Mouse (Mus musculus) kidney, embryonic 15.5 days (tissue): ENCODE measurements around the gene C1ql3. TPM values are rescaled to one million over a fixed set of nuclear protein-coding genes. Genes with fewer than 3 reads are reported as not detected.

ENCODE experiments used
- ATAC-seq: fragments of 200-750 bp; cut with Nextera tagmentation; replicated peaks from 2 replicates; pipeline ENCODE4 v1.8.0; 2017; ENCODE audit warnings: moderate TSS enrichment; ENCODE audit not compliant: low FRiP score
- H3K27ac ChIP-seq: fragments of 300-500 bp; sonication (generic); 2 replicates; pipeline ENCODE4 v1.5.1; 2015; ENCODE audit warnings: mild to moderate bottlenecking, inconsistent platforms
- H3K27me3 ChIP-seq: fragments of 300-500 bp; sonication (generic); 2 replicates; pipeline ENCODE4 v1.6.1; 2015; ENCODE audit warnings: inconsistent platforms
- H3K36me3 ChIP-seq: fragments of 300-500 bp; sonication (generic); 2 replicates; pipeline ENCODE4 v1.6.1; 2015; ENCODE audit warnings: inconsistent platforms
- H3K4me1 ChIP-seq: fragments of 300-500 bp; sonication (generic); 2 replicates; pipeline ENCODE4 v1.6.1; 2015; ENCODE audit warnings: inconsistent platforms
- H3K4me2 ChIP-seq: fragments of 300-500 bp; sonication (generic); 2 replicates; pipeline ENCODE4 v1.6.1; 2015; ENCODE audit warnings: moderate library complexity, mild to moderate bottlenecking, inconsistent platforms
- H3K4me3 ChIP-seq: fragments of 300-500 bp; sonication (generic); replicated peaks from 2 replicates; pipeline ENCODE4 v1.5.1; 2015; ENCODE audit warnings: mild to moderate bottlenecking, inconsistent platforms
- H3K9ac ChIP-seq: fragments of 300-500 bp; sonication (generic); 2 replicates; pipeline ENCODE4 v1.6.1; 2015; ENCODE audit warnings: mild to moderate bottlenecking, inconsistent platforms
- H3K9me3 ChIP-seq: fragments of 300-500 bp; sonication (generic); replicated peaks from 2 replicates; pipeline ENCODE4 v1.6.1; 2016; ENCODE audit warnings: inconsistent platforms
- WGBS: fragments of 180-500 bp; shearing (Covaris S2); methylation state at CpG from one replicate; pipeline ENCODE4 v1.1.7; 2015; ENCODE audit warnings: mixed read lengths; 5-methylcytosine and 5-hydroxymethylcytosine counted together
- polyA plus RNA-seq: library from polyadenylated mRNA; unstranded; fragments of >200 nt; fragmentation: Nextera tagmentation; extraction: Ambion mirVana; gene quantifications from 2 replicates; pipeline ENCODE4 v1.2.1, GENCODE M21; 2015

C1ql3 gene
- 1.6 and 1.7 TPM in 2 replicates for polyA plus RNA-seq

GRCm38 (mm10) chr2:13011472-13011871 lies at the start of gene C1ql3:
Gene C1ql3, minus strand, starts transcription at chr2:13011806.
- peaks cover 55% of the 10 kb centered on the region for H3K27me3 ChIP-seq
- H3K9ac ChIP-seq = peak within 1 kb of the TSS; percentile 39
- H3K9me3 ChIP-seq = no peaks in the 10 kb centered on the region
- H3K4me2 ChIP-seq = peak within 1 kb of the TSS; percentile 99
- peak within 1 kb of the TSS; percentile 57 for H3K4me3 ChIP-seq
- no peaks in the 10 kb centered on the region for H3K36me3 ChIP-seq
- peaks cover 27% of the 10 kb centered on the region for H3K4me1 ChIP-seq
- under 1% methylated on average over 19 of the region's 19 CpGs for WGBS
- ATAC-seq = no peak
- no peak within 1 kb of the TSS for H3K27ac ChIP-seq

DNA sequence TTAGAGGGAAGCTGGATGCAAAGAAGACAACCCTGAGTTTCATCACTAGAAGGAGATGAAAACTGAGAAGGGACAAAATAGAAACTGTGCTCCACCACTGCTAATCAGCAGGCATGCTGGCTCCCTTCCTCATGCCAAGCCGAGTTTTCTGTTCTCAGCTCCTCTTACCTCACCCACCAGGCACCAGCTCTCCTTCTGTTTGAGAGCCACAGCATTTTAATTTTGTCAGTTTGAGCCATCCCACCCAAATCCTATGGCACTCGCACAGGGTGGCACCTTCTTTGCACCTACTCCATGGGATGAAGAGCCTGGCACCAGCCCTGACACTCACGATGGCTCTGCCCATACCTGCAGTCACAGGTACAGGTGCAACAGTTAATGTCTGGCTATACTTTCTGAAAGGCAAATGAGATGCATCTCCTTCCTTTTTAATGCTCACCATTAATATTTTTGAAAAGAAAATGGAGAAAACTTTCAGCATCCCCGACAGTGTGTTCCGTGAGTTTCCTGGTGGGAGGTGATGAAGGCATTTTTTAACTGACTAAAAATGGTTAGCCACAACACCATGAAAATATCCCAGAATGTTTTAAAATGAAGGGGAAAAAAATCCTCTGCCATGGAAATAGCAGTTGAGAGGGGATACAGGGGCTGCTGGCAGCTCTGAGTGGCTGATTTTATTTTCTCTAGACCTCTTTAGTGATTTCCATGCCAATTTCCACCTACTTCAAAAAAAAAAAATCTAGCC lies 49.0 kb upstream of the C1ql3 start:
- WGBS = 87% methylated on average over 5 of the region's 5 CpGs
- no peaks in the 10 kb centered on the region for H3K36me3 ChIP-seq
- no peak overlapping the region for H3K4me3 ChIP-seq
- H3K4me1 ChIP-seq = no peaks in the 10 kb centered on the region
- no peaks in the 10 kb centered on the region for H3K27me3 ChIP-seq
- H3K9ac ChIP-seq = no peak overlapping the region
- ATAC-seq = no peak
- no peak overlapping the region for H3K27ac ChIP-seq
- no peak overlapping the region for H3K4me2 ChIP-seq
- H3K9me3 ChIP-seq = no peaks in the 10 kb centered on the region

DNA sequence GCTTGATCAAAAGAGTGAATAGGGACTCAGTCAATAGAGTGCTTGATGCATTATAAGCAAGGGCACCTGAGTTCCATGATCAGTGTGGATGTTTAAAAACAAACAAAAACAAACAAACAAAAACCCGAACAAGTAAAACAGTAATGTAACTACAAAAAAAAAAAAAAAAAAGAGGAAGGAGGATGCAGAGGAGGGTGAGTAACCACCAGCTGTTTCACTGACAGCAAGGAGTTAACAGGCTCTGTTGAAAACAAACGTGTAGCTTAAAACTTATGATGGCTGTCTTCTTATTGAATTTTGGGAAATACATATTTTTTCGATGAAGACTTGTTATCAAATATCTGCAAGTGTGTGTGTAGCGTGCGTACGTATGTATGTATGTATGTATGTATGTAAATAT lies 37.0 kb upstream of the C1ql3 start:
- no peak overlapping the region for H3K4me3 ChIP-seq
- no peak overlapping the region for H3K9ac ChIP-seq
- H3K9me3 ChIP-seq = no peaks in the 10 kb centered on the region
- no peak overlapping the region for H3K4me2 ChIP-seq
- H3K36me3 ChIP-seq = no peaks in the 10 kb centered on the region
- no peaks in the 10 kb centered on the region for H3K4me1 ChIP-seq
- WGBS = 86% methylated on average over 6 of the region's 6 CpGs
- no peak overlapping the region for H3K27ac ChIP-seq
- ATAC-seq = no peak
- H3K27me3 ChIP-seq = no peaks in the 10 kb centered on the region

GRCm38 (mm10) chr2:13044555-13044954 lies 32.9 kb upstream of the C1ql3 start:
- Histone ChIP-seq H3K4me1 (no peaks in the 10 kb centered on the region), H3K27me3 (no peaks in the 10 kb centered on the region), H3K9me3 (no peaks in the 10 kb centered on the region), H3K4me3 (no peak overlapping the region), H3K36me3 (no peaks in the 10 kb centered on the region), H3K9ac (no peak overlapping the region), H3K4me2 (no peak overlapping the region), H3K27ac (no peak overlapping the region)
- 90% methylated on average over 4 of the region's 4 CpGs for WGBS
- ATAC-seq = no peak

GRCm38 (mm10) chr2:13039785-13040184 lies 28.2 kb upstream of the C1ql3 start:
- Histone ChIP-seq H3K4me1 (no peaks in the 10 kb centered on the region), H3K27ac (no peak overlapping the region), H3K27me3 (no peaks in the 10 kb centered on the region), H3K9me3 (no peaks in the 10 kb centered on the region), H3K9ac (no peak overlapping the region), H3K4me2 (no peak overlapping the region), H3K36me3 (no peaks in the 10 kb centered on the region), H3K4me3 (no peak overlapping the region)
- ATAC-seq = no peak
- 92% methylated on average over 4 of the region's 4 CpGs for WGBS

- H3K36me3 ChIP-seq = no peaks in the 10 kb centered on the region
- no peaks in the 10 kb centered on the region for H3K27me3 ChIP-seq
- no peak for ATAC-seq
- H3K9me3 ChIP-seq = no peaks in the 10 kb centered on the region
- no peaks in the 10 kb centered on the region for H3K4me1 ChIP-seq
- no peak overlapping the region for H3K9ac ChIP-seq
- H3K4me3 ChIP-seq = no peak overlapping the region
- 71% methylated on average over 3 of the region's 3 CpGs for WGBS
- no peak overlapping the region for H3K27ac ChIP-seq
- no peak overlapping the region for H3K4me2 ChIP-seq
These were observed 27.2 kb upstream of the C1ql3 start for GRCm38 (mm10) chr2:13038772-13039171.

DNA sequence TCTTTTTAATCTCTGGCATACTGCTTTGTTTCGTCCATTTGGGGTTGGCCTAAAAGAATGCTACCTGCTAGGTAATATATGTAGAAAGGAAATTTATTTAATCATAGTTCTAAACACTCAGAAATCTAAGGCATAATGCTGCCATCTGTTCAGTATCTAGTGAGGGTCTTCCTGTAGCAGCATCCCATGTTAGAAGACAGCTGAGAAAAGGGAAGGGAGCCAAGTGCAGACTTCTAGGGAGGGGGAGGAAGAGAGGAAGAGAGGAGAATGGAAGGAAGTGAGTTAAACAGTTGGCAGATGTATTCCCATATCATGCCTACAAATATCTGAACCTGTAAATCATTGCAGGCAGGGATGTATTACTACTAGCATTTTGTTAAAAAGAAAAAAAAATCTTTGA lies 7.3 kb upstream of the C1ql3 start:
- Histone ChIP-seq H3K27me3 (peaks cover 5% of the 10 kb centered on the region), H3K9ac (no peak overlapping the region), H3K4me1 (no peaks in the 10 kb centered on the region), H3K4me3 (no peak overlapping the region), H3K9me3 (no peaks in the 10 kb centered on the region), H3K36me3 (no peaks in the 10 kb centered on the region), H3K4me2 (no peak overlapping the region), H3K27ac (no peak overlapping the region)
- WGBS = 79% methylated on average over 1 of the region's 1 CpGs
- no peak for ATAC-seq

DNA sequence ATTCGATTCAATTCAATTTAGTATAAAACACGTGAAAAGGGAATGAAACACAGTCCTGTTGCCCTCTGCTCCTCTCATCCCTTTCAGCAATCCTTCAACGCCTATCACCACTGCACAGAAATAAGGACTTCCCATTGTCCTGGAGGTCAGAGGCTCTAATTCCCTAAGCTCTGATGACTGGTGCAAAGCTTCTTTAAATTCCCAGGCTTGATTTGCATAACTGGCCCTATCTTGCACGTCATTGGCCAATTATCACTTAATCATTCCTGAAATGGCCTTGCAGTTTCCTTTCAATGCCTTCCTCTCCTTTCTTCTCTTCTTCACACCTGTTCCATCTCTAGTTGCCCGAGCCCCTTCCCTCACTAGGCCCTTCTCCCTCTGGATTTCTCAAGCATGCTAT lies 6.8 kb upstream of the C1ql3 start:
- Histone ChIP-seq H3K4me1 (no peaks in the 10 kb centered on the region), H3K36me3 (no peaks in the 10 kb centered on the region), H3K9me3 (no peaks in the 10 kb centered on the region), H3K4me2 (no peak overlapping the region), H3K9ac (no peak overlapping the region), H3K4me3 (no peak overlapping the region), H3K27me3 (peaks cover 9% of the 10 kb centered on the region), H3K27ac (no peak overlapping the region)
- no peak for ATAC-seq
- 46% methylated on average over 5 of the region's 5 CpGs for WGBS

GRCm38 (mm10) chr2:13011973-13012372 lies 367 bp upstream of the C1ql3 start:
- ATAC-seq = no peak
- Histone ChIP-seq H3K4me3 (peak overlapping the region; percentile 57; the same call in 1 of the 2 replicates), H3K4me1 (peaks cover 27% of the 10 kb centered on the region), H3K27me3 (peaks cover 55% of the 10 kb centered on the region), H3K27ac (no peak overlapping the region), H3K4me2 (peak overlapping the region; percentile 99), H3K36me3 (no peaks in the 10 kb centered on the region), H3K9me3 (no peaks in the 10 kb centered on the region), H3K9ac (no peak overlapping the region)
- WGBS = 47% methylated on average over 3 of the region's 3 CpGs

- Histone ChIP-seq H3K9me3 (no peaks in the 10 kb centered on the region), H3K4me2 (peak overlapping the region; percentile 99), H3K27me3 (peaks cover 55% of the 10 kb centered on the region), H3K9ac (peak overlapping the region; percentile 39), H3K4me1 (peaks cover 27% of the 10 kb centered on the region), H3K27ac (no peak overlapping the region), H3K36me3 (no peaks in the 10 kb centered on the region), H3K4me3 (peak overlapping the region; percentile 57)
- under 1% methylated on average over 74 of the region's 75 CpGs for WGBS
- ATAC-seq = peak; percentile 78
These were observed 905 bp downstream of the C1ql3 start for GRCm38 (mm10) chr2:13010460-13011341.

DNA sequence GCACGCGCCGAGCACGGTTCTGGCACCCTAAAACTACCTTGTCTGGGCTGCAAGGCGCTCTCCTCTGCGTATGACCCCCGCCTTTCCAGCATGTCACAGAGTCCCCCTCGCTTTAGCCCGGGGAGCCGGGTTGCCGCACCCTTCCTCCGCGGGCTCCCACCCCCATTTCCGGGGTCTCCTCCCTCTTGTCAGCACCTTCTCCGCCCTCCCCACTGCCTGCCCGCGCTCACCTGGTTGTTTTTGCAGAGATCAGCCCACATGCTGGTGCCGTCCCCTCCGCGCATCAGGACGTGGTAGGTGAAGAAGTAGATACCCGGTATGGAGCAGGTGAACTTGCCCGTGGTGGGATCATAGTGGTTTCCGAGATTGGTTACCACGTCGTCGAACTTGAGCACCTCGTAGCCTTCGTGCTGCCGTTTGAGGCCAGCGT lies 1.6 kb downstream of the C1ql3 start:
- Histone ChIP-seq H3K4me1 (peaks cover 27% of the 10 kb centered on the region), H3K4me2 (peak overlapping the region; percentile 99), H3K9me3 (no peaks in the 10 kb centered on the region), H3K4me3 (peak overlapping the region; percentile 57), H3K27me3 (peaks cover 55% of the 10 kb centered on the region), H3K36me3 (no peaks in the 10 kb centered on the region), H3K9ac (peak overlapping the region; percentile 39), H3K27ac (no peak overlapping the region)
- 1% methylated on average over 31 of the region's 31 CpGs for WGBS
- peak; percentile 26 for ATAC-seq
